Mouse (Mus musculus): ENCODE measurements around the gene Herc2.
"Not testable (repeated sequence)": the region's sequence is repeated elsewhere in the genome, so short reads cannot be mapped to it uniquely, and the experiment has no call there.

Herc2 gene

GRCm38 (mm10) chr7:56049831-56050321 is at the start of gene Herc2:
Herc2 (plus strand) TSS chr7:56050196.
- peak; percentile 99 for DNase-seq (ENCODE audit: low read depth)

- DNase-seq (ENCODE audit: low read depth): no peak
Measured at GRCm38 (mm10) chr7:56010318-56011017, 39.5 kb upstream of the Herc2 start.

- no peak for DNase-seq (ENCODE audit: low read depth)
Measured at GRCm38 (mm10) chr7:56011018-56011333, 39.0 kb upstream of the Herc2 start.

GRCm38 (mm10) chr7:56013261-56014001 is 36.6 kb upstream of the Herc2 start:
- DNase-seq (ENCODE audit: low read depth): no peak

- not testable (repeated sequence) for DNase-seq (ENCODE audit: low read depth)
Measured at GRCm38 (mm10) chr7:56014002-56014702, 35.8 kb upstream of the Herc2 start.

- no peak for DNase-seq (ENCODE audit: low read depth)
Measured at GRCm38 (mm10) chr7:56015172-56015571, 34.8 kb upstream of the Herc2 start.

GRCm38 (mm10) chr7:56015837-56016236 is 34.2 kb upstream of the Herc2 start:
- no peak for DNase-seq (ENCODE audit: low read depth)

- no peak for DNase-seq (ENCODE audit: low read depth)
Measured at GRCm38 (mm10) chr7:56017761-56018160, 32.2 kb upstream of the Herc2 start.

GRCm38 (mm10) chr7:56018446-56018971 is 31.5 kb upstream of the Herc2 start:
- DNase-seq (ENCODE audit: low read depth): peak; percentile 44

GRCm38 (mm10) chr7:56018972-56019929 is 30.7 kb upstream of the Herc2 start:
- DNase-seq (ENCODE audit: low read depth): peak; percentile 40

- no peak for DNase-seq (ENCODE audit: low read depth)
Measured at GRCm38 (mm10) chr7:56019930-56020253, 30.1 kb upstream of the Herc2 start, which contains the start of gene Nipa1. Nipa1 (minus strand) TSS chr7:56019954.

- DNase-seq (ENCODE audit: low read depth): no peak
Measured at GRCm38 (mm10) chr7:56023586-56023985, 26.4 kb upstream of the Herc2 start.

- DNase-seq (ENCODE audit: low read depth): peak; percentile 89
Measured at GRCm38 (mm10) chr7:56042353-56042752, 7.6 kb upstream of the Herc2 start.

- DNase-seq (ENCODE audit: low read depth): no peak
Measured at GRCm38 (mm10) chr7:56043577-56044266, 6.3 kb upstream of the Herc2 start.

GRCm38 (mm10) chr7:56044267-56044629 is 5.7 kb upstream of the Herc2 start:
- no peak for DNase-seq (ENCODE audit: low read depth)

- no peak for DNase-seq (ENCODE audit: low read depth)
Measured at GRCm38 (mm10) chr7:56047178-56047577, 2.8 kb upstream of the Herc2 start.

GRCm38 (mm10) chr7:56050487-56050911 is 503 bp downstream of the Herc2 start:
- no peak for DNase-seq (ENCODE audit: low read depth)

GRCm38 (mm10) chr7:56052996-56053395 is 3.0 kb downstream of the Herc2 start:
- no peak for DNase-seq (ENCODE audit: low read depth)

- DNase-seq (ENCODE audit: low read depth): no peak
Measured at GRCm38 (mm10) chr7:56055338-56055737, 5.3 kb downstream of the Herc2 start.

GRCm38 (mm10) chr7:56064876-56065275 is 14.9 kb downstream of the Herc2 start:
- no peak for DNase-seq (ENCODE audit: low read depth)

- DNase-seq (ENCODE audit: low read depth): no peak
Measured at GRCm38 (mm10) chr7:56066136-56066535, 16.1 kb downstream of the Herc2 start.
